13 mouse cellular contexts compared by ENCODE assay signal in the genomic region with DNA sequence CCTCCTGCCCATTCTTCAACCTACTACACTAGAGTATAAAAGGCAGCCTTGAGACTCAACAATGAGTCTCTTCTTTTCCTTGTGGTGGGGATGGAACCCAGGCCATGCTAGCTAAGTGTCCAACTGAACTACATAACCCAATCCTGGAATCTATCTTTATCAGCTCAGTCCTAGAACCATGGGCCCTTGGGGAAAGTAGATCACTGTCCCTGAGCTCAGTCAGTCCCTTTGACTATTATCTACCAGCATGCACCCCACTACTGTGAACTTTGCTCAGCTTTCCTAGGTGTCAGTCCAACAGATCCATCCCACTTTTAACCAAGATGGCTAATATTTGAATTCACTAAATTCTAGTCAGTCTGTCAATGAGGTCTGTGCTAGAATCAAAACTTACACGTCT. TPM values are rescaled to one million over a fixed set of nuclear protein-coding genes. Genes with fewer than 3 reads are reported as not detected.
A peak's percentile ranks its signal among the peaks of the same experiment; 100 is the strongest.
DNase-seq lines count a peak whose midpoint lies in the region; ATAC-seq and TF ChIP-seq lines count a peak whose summit lies in the region.
"Had no signal": no experiment of that assay in that cellular context is flagged by ENCODE, and none has a peak within 500 bp of the region (broad histone marks: within the 10 kb centered on the region; RNA-seq: fewer than 3 reads in every experiment).

No protein-coding gene starts in this region.

- no peaks in the 10 kb centered on the region for H3K9me3 ChIP-seq in heart, embryonic 14.5 days (ENCODE audit: control insufficient read depth, low read length)
- H3K9me3 ChIP-seq in neural tube, embryonic 13.5 days = no peaks in the 10 kb centered on the region
- H3K9me3 ChIP-seq in limb, embryonic 10.5 days (replicated peaks) = no peaks in the 10 kb centered on the region
- H3K9me3 ChIP-seq in liver, postnatal 0 days (ENCODE audit: low read length) = no peaks in the 10 kb centered on the region
- H3K9me3 ChIP-seq: lung, embryonic 15.5 days had no signal

- WGBS in heart, embryonic 14.5 days = 71% methylated on average over 1 of the region's 1 CpGs
- 67% methylated on average over 1 of the region's 1 CpGs for WGBS in neural tube, embryonic 13.5 days
- WGBS in limb, embryonic 10.5 days = 78% methylated on average over 1 of the region's 1 CpGs
- WGBS in liver, postnatal 0 days (ENCODE audit: insufficient replicate concordance) = 75% methylated on average over 1 of the region's 1 CpGs

- H3K36me3 ChIP-seq in heart, embryonic 14.5 days (ENCODE audit: control insufficient read depth, insufficient read depth, low read length) = peaks cover 76% of the 10 kb centered on the region
- peaks cover 67% of the 10 kb centered on the region for H3K36me3 ChIP-seq in neural tube, embryonic 13.5 days
- peaks cover 80% of the 10 kb centered on the region for H3K36me3 ChIP-seq in limb, embryonic 10.5 days
- H3K36me3 ChIP-seq in liver, postnatal 0 days (replicated peaks; ENCODE audit: insufficient read depth, low read length) = peaks cover 64% of the 10 kb centered on the region

- 0 out of 2 replicates have a peak overlapping the region, but pooled peaks have one; percentile 72 for H3K4me2 ChIP-seq in heart, embryonic 14.5 days (ENCODE audit: low read length)
- no peak overlapping the region for H3K4me2 ChIP-seq in neural tube, embryonic 13.5 days
- no peak overlapping the region for H3K4me2 ChIP-seq in liver, postnatal 0 days (ENCODE audit: low read depth, low read length)

- H3K4me3 ChIP-seq in heart, embryonic 14.5 days (ENCODE audit: control insufficient read depth in 1 of 2, insufficient read depth in 1 of 2, low read depth in 1 of 2, low read length in 2 of 2) = no peak overlapping the region
- H3K4me3 ChIP-seq in neural tube, embryonic 13.5 days = no peak overlapping the region
- 0 out of 2 replicates have a peak overlapping the region, but pooled peaks have one; percentile 14 for H3K4me3 ChIP-seq in limb, embryonic 10.5 days
- no peak overlapping the region for H3K4me3 ChIP-seq in liver, postnatal 0 days (ENCODE audit: low read depth, low read length)

- TF ChIP-seq CTCF in liver, postnatal 0 days (IDR thresholded peaks at IDR 0.05; ENCODE audit: low read depth) = no peak

- no peaks in the 10 kb centered on the region for H3K27me3 ChIP-seq in heart, embryonic 14.5 days (ENCODE audit: control insufficient read depth, insufficient read depth, low read length)
- no peaks in the 10 kb centered on the region for H3K27me3 ChIP-seq in neural tube, embryonic 13.5 days
- no peaks in the 10 kb centered on the region for H3K27me3 ChIP-seq in limb, embryonic 10.5 days (ENCODE audit: low read depth, poor library complexity, severe bottlenecking)
- H3K27me3 ChIP-seq in liver, postnatal 0 days (ENCODE audit: insufficient read depth, low read length) = no peaks in the 10 kb centered on the region
- H3K27me3 ChIP-seq: lung, embryonic 15.5 days had no signal

- 0 out of 4 replicates have a peak overlapping the region, but pooled peaks of 1 of the 2 experiments have one; percentile 85 for H3K27ac ChIP-seq in heart, embryonic 14.5 days (replicated peaks in 1 of 2; ENCODE audit: control insufficient read depth in 1 of 2, insufficient read depth in 1 of 2, low read depth in 2 of 2, low read length in 2 of 2)
- 0 out of 2 replicates have a peak overlapping the region, but pooled peaks have one; percentile 89 for H3K27ac ChIP-seq in neural tube, embryonic 13.5 days (replicated peaks)
- no peak overlapping the region for H3K27ac ChIP-seq in limb, embryonic 10.5 days
- H3K27ac ChIP-seq in liver, postnatal 0 days (ENCODE audit: low read depth) = peak overlapping the region; percentile 92; the same call in 1 of the 2 replicates

- H3K4me1 ChIP-seq in heart, embryonic 14.5 days (ENCODE audit: control insufficient read depth in 2 of 2, insufficient read depth in 2 of 2, low read length in 2 of 2) = peaks cover 7 to 28% of the 10 kb centered on the region in 2 experiments
- H3K4me1 ChIP-seq in neural tube, embryonic 13.5 days (replicated peaks) = peaks cover 57% of the 10 kb centered on the region
- peaks cover 54% of the 10 kb centered on the region for H3K4me1 ChIP-seq in limb, embryonic 10.5 days
- peaks cover 27% of the 10 kb centered on the region for H3K4me1 ChIP-seq in liver, postnatal 0 days (ENCODE audit: insufficient read depth)

- no peak for ATAC-seq in heart, embryonic 14.5 days (ENCODE audit: insufficient number of reproducible peaks, insufficient read depth, low FRiP score, low read depth)
- ATAC-seq in neural tube, embryonic 13.5 days (ENCODE audit: low read depth) = no peak
- no peak for ATAC-seq in liver, postnatal 0 days
- ATAC-seq: activated CD4-positive, CD25-positive, alpha-beta regulatory T cell, adult 4 months had no signal

- no peak for DNase-seq in heart, postnatal 4 days
- no peak for DNase-seq in neural tube, embryonic 10.5 days (ENCODE audit: extremely low spot score, low spot score)
- no peak for DNase-seq in limb, embryonic 10.5 days (ENCODE audit: low spot score)
- DNase-seq in liver, postnatal 0 days = no peak
- DNase-seq in MN1 (ENCODE audit: low spot score) = no peak
- no peak for DNase-seq in left cerebral cortex, adult 11 months (ENCODE audit: low spot score)
- DNase-seq: cerebellum, adult 2 months; heart, postnatal 10 days; kidney, adult 8-10 months had no signal

- no peak for TF ChIP-seq EP300 in liver, postnatal 0 days (IDR thresholded peaks at IDR 0.05; ENCODE audit: low read depth)

- no peak overlapping the region for H3K9ac ChIP-seq in heart, embryonic 14.5 days (ENCODE audit: low read length)
- no peak overlapping the region for H3K9ac ChIP-seq in neural tube, embryonic 13.5 days
- no peak overlapping the region for H3K9ac ChIP-seq in liver, postnatal 0 days (replicated peaks)
- H3K9ac ChIP-seq: lung, embryonic 15.5 days had no signal

RNA-seq across cellular contexts. Expression of a gene that starts 1.0 kb away (rescaled TPM):
- polyA plus RNA-seq in heart, embryonic 14.5 days (2014; fragmentation: Nextera tagmentation; extraction: Ambion mirVana) = 122 and 125 TPM in 2 replicates
- 10 to 100 TPM; 90.9 to 91.8 TPM for total RNA-seq in heart, postnatal 4 days (2021)
- polyA plus RNA-seq in neural tube, embryonic 13.5 days (2015; fragmentation: Nextera tagmentation; extraction: Ambion mirVana) = 69.9 and 74.2 TPM in 2 replicates
- 119 and 122 TPM in 2 replicates for polyA plus RNA-seq in limb, embryonic 10.5 days (2016; fragmentation: Nextera tagmentation; extraction: Ambion mirVana)
- 154 and 164 TPM in 2 replicates for polyA plus RNA-seq in liver, postnatal 0 days (2015; fragmentation: Nextera tagmentation; extraction: Ambion mirVana)

RNA-seq across cellular contexts. Expression of a gene that starts 5.2 kb away (rescaled TPM):
- polyA plus RNA-seq in heart, embryonic 14.5 days (2014; fragmentation: Nextera tagmentation; extraction: Ambion mirVana) = 500 and 527 TPM in 2 replicates
- total RNA-seq in heart, postnatal 4 days (2021) = 100 to 1,000 TPM; 320 to 358 TPM
- 766 and 971 TPM in 2 replicates for polyA plus RNA-seq in neural tube, embryonic 13.5 days (2015; fragmentation: Nextera tagmentation; extraction: Ambion mirVana)
- polyA plus RNA-seq in limb, embryonic 10.5 days (2016; fragmentation: Nextera tagmentation; extraction: Ambion mirVana) = 820 and 843 TPM in 2 replicates
- polyA plus RNA-seq in liver, postnatal 0 days (2015; fragmentation: Nextera tagmentation; extraction: Ambion mirVana) = 331 and 375 TPM in 2 replicates

RNA-seq across cellular contexts. Expression of a gene that starts 10.2 kb away (rescaled TPM):
- polyA plus RNA-seq in heart, embryonic 14.5 days (2014; fragmentation: Nextera tagmentation; extraction: Ambion mirVana) = 49.9 and 53.0 TPM in 2 replicates
- 10 to 100 TPM; 24.2 to 26.2 TPM for total RNA-seq in heart, postnatal 4 days (2021)
- polyA plus RNA-seq in neural tube, embryonic 13.5 days (2015; fragmentation: Nextera tagmentation; extraction: Ambion mirVana) = 35.1 and 39.8 TPM in 2 replicates
- 51.7 and 54.4 TPM in 2 replicates for polyA plus RNA-seq in limb, embryonic 10.5 days (2016; fragmentation: Nextera tagmentation; extraction: Ambion mirVana)
- 31.9 and 34.9 TPM in 2 replicates for polyA plus RNA-seq in liver, postnatal 0 days (2015; fragmentation: Nextera tagmentation; extraction: Ambion mirVana)

RNA-seq across cellular contexts. Expression of a gene that starts 15.3 kb away (rescaled TPM):
- polyA plus RNA-seq in heart, embryonic 14.5 days (2014; fragmentation: Nextera tagmentation; extraction: Ambion mirVana) = 47.6 and 50.7 TPM in 2 replicates
- total RNA-seq in heart, postnatal 4 days (2021) = 10 to 100 TPM; 36.3 to 37.0 TPM
- polyA plus RNA-seq in neural tube, embryonic 13.5 days (2015; fragmentation: Nextera tagmentation; extraction: Ambion mirVana) = 102 and 104 TPM in 2 replicates
- 149 and 156 TPM in 2 replicates for polyA plus RNA-seq in limb, embryonic 10.5 days (2016; fragmentation: Nextera tagmentation; extraction: Ambion mirVana)
- polyA plus RNA-seq in liver, postnatal 0 days (2015; fragmentation: Nextera tagmentation; extraction: Ambion mirVana) = 30.3 and 33.6 TPM in 2 replicates

RNA-seq across cellular contexts. Expression of a gene that starts 18.9 kb away (rescaled TPM):
- 5.9 and 6.6 TPM in 2 replicates for polyA plus RNA-seq in heart, embryonic 14.5 days (2014; fragmentation: Nextera tagmentation; extraction: Ambion mirVana)
- total RNA-seq in heart, postnatal 4 days (2021) = 1 to 10 TPM; 3.4 to 3.6 TPM
- polyA plus RNA-seq in neural tube, embryonic 13.5 days (2015; fragmentation: Nextera tagmentation; extraction: Ambion mirVana) = 12.3 and 12.8 TPM in 2 replicates
- polyA plus RNA-seq in limb, embryonic 10.5 days (2016; fragmentation: Nextera tagmentation; extraction: Ambion mirVana) = 1.9 and 2.7 TPM in 2 replicates
- polyA plus RNA-seq in liver, postnatal 0 days (2015; fragmentation: Nextera tagmentation; extraction: Ambion mirVana) = 2.4 and 2.5 TPM in 2 replicates
